Mouse (Mus musculus): Measurements from ENCODE around the gene Higd2a. TPM values are rescaled to one million over a fixed set of nuclear protein-coding genes. Genes with fewer than 3 reads are reported as not detected.

The Higd2a gene
- total RNA-seq, 2 experiments from 2014 or later, result 168 to 177 TPM

DNA sequence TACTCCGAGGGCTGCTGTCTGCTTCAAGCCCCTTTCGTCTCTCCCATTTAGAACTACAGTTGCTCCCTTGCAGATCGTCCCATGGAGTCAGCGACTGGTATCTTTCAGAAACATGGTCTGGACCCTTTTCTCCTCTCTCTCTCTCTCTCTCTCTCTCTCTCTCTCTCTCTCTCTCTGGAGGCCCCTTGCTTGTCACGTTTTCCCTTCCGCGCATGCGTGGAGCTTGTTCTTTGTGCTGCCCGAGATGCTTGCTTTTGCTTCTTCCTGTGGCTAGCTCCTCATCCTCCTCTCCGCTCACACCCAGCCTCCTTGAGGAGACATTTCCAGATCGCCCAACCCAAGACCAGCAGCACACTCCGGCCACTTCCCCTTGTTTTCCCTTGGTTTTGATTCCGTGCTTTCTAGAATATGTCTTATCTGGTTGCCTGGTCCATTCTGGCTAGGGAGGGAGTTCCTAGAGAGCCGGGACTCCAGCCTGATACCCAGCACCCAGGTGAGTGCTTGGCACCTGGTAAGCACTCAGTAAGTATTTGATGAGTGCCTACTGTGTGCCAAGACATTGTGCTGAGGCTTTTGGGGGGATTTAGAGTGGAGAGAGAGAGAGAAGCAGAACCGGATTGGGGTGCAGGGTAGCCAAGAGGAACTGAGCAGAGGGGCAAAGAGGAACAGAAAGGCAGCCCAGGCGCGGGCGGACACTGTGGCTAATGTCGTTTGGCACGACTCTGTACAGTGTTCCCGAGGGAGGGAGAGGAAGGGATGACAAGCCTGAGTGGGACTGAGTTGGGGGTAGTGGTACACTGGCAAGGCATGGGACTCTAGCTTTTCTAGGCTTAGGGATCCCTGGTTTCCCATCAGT, 12.1 kb upstream of the Higd2a start:
- intact Hi-C loops (cut with DNase I), result no loop called here
- DNase-seq (ENCODE audit: low spot score in 2 of 2), result no peak

DNA sequence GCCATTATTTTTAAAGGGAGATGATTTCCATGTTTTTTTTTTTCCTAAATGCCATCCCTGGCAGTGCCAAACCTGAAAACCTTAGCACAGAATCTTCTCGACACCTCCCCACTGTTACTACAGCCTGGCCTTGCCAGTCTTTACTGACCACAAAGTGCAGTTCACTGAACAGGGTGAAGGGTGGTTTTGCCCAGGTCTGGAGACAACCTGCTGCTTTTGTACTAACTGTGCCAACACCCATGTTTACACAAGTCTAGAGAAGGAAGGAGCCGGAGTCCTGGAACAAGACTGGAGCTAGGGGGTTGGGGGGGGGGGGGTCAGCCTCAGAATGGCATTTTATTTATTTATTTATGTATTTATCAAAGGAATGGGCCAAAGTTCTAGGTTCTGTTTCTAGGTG, 8.6 kb upstream of the Higd2a start:
- DNase-seq (ENCODE audit: low spot score in 2 of 2), result no peak
- intact Hi-C loops (cut with DNase I), result no loop called here

GRCm38 (mm10) chr13:54582126-54582525, 7.9 kb upstream of the Higd2a start:
- DNase-seq (ENCODE audit: low spot score in 2 of 2), result no peak
- intact Hi-C loops (cut with DNase I), result no loop called here

DNA sequence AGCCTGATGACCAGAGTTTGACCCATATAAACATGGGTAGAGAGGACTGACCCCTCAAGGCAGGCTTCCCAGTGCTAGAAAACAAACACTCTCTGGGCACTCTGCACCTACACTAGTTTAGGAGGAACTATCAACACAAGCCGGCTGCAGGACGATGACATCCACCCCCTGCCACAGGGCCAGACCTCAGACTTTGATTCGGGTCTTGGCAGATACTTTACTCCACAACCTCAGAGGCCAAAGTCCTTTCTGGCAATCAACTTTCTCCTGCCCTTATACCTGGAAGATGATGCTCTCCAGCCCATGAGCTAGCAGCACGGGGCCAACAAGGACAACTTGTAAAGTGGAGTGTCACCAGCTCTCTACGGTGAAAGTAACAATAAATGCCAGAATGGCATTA, 7.1 kb upstream of the Higd2a start:
- intact Hi-C loops (cut with DNase I), result no loop called here
- DNase-seq (ENCODE audit: low spot score in 2 of 2), result no peak

DNA sequence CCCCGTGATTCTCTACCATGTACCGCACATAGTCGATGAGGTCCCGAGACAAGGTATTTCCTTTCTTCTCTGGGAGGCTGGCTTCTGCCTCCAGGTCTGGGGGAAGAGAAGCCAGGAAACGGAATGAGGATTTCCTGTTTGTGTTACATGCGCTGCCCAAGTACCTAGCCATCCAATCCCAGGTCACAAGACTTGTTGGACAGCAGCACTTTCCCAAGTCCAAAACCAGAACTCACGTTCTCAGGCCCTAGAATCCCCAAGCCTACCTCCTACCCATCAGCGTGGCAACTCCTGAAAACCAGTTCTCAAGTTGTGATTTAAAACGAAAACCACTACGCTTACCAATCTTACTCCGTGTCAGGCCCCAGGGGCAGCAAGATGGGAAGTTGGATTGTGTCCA, 4.2 kb upstream of the Higd2a start:
- intact Hi-C loops (cut with DNase I), result no loop called here
- no peak for DNase-seq (ENCODE audit: low spot score in 2 of 2)

GRCm38 (mm10) chr13:54589414-54589995, 502 bp upstream of the Higd2a start:
- intact Hi-C loops (cut with DNase I), result no loop called here
- DNase-seq (ENCODE audit: low spot score in 2 of 2), result no peak

- DNase-seq (ENCODE audit: low spot score in 2 of 2), result no peak
- intact Hi-C loops (cut with DNase I), result no loop called here
These were observed 1.9 kb downstream of the Higd2a start for GRCm38 (mm10) chr13:54591776-54592356.

DNA sequence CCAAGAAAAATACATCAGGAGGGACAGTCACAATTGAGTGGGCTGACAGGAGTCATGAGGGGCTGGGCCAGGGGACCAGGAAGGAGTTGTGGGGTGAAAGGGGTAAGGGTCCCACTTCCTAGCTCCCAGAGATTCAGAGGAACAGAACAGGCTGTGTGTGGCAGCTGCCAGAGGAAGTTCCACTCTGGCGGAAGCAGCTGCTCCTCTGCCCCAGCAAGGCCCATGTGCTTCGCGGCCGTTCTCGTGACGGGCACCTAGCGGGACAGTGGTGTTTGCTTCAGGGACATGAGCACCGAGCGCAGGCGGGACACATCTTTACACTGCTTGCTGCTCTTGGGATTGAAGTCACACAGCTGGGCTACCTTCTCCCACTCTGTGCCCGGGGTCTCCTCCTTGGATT, 3.6 kb downstream of the Higd2a start:
- intact Hi-C loops (cut with DNase I), result no loop called here
- DNase-seq (ENCODE audit: low spot score in 2 of 2), result no peak

DNA sequence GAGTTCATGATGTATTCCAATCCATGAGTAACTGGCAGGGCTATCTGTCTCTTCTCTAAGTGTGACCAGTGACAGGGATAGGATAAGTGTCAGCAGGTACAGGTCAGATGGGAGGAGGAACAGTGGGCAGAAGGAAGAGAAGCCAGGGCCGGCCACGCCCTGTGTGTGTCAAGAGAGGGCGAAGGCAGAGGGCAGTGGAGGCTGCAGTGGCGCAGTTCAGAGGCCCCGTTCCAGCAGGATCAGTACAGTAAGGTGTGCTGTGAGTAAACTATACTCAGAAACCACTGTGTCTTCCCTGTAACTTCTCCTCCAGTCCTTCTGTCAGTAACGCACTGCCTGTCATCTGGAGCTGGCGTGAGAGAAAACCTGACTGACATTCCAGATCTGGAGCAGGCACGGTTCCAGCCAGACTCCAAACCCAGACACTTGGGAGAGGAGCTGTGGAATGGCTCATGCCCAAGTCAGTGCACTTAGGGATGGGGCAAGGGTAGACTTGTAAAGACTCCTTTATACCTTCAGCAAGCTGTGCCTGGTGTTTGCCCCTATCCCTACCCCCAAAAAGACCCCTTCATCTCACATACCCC, 6.2 kb downstream of the Higd2a start:
- DNase-seq (ENCODE audit: low spot score in 2 of 2), result no peak
- intact Hi-C loops (cut with DNase I), result no loop called here

- no peak for DNase-seq (ENCODE audit: low spot score in 2 of 2)
- intact Hi-C loops (cut with DNase I), result no loop called here
These were observed 6.9 kb downstream of the Higd2a start for GRCm38 (mm10) chr13:54596870-54597269.

DNA sequence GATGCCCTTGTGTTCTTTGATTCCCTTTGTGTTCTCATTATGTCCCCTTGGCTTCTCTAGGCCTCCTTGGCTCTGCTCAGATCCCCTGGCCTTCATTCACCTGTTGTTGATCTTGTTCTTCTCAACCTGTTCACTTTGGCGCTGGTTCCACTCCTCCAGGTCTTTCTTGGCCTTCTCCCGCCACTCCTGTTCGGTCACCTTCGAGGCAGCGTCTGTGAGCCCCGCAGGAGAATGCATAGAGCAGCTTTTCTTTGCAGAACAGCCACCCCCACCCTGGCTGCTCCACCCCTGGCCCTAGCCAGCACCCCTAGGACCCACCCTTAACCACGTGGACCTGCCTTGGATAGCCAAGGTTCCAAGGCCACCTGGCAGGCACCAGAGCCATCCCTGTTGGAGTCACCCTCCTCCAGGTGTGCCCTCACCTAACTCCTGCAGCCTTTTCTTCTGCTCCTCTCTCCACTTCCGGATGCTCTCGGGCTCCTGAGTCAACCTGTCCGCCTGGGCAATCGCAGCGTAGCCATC, 8.7 kb downstream of the Higd2a start:
- no peak for DNase-seq (ENCODE audit: low spot score in 2 of 2)
- intact Hi-C loops (cut with DNase I), result no loop called here

- intact Hi-C loops (cut with DNase I), result no loop called here
- DNase-seq (ENCODE audit: low spot score in 2 of 2), result no peak
These were observed 12.7 kb downstream of the Higd2a start for GRCm38 (mm10) chr13:54602639-54603111.

DNA sequence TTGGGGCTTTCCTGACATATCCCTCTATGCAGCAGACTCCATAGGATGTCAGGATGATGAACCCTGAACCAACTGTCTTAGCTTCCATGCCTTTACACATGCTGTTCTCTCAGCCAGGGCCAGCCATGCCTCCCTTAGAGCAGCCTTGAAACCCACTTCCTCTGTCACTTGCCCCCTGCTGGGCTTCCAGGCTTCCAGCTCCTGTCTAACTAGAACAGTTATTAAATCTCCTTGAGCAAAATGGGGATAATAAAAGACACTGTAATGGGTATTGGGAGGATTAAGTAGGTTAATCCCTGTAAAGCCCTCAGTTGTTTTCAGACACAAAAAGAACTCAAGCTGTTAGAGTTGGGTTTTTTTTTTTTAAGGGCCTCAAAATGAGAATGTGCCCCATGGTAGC, 13.5 kb downstream of the Higd2a start:
- no peak for DNase-seq (ENCODE audit: low spot score in 2 of 2)
- intact Hi-C loops (cut with DNase I), result no loop called here

DNA sequence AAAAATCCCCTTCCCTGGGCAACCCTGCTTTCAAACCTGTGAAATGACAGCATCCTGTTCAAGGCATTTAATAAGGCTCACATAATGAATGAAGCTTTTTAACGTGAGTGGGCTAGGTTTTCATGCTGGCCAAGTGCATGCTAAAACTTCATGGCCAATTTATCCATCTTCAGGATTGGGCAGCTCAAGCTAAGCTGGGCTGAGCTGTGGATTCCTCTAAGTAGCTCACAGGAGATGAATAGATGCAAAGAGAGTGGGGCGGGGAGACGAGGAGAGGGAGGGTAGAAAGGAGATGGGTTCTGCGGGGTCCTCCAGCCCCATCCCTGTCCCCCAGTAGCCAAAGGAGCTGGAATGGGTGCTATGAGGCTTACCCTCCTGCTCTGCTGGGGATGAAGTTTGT, 14.2 kb downstream of the Higd2a start:
- DNase-seq (ENCODE audit: low spot score in 2 of 2), result no peak
- intact Hi-C loops (cut with DNase I), result no loop called here

GRCm38 (mm10) chr13:54605426-54605825, 15.4 kb downstream of the Higd2a start:
- DNase-seq (ENCODE audit: low spot score in 2 of 2), result no peak
- intact Hi-C loops (cut with DNase I), result no loop called here

- intact Hi-C loops (cut with DNase I), result no loop called here
- no peak for DNase-seq (ENCODE audit: low spot score in 2 of 2)
These were observed 17.2 kb downstream of the Higd2a start for GRCm38 (mm10) chr13:54607204-54607603.

- DNase-seq (ENCODE audit: low spot score in 2 of 2), result no peak
- intact Hi-C loops (cut with DNase I), result no loop called here
These were observed 18.0 kb downstream of the Higd2a start for GRCm38 (mm10) chr13:54608002-54608401.

DNA sequence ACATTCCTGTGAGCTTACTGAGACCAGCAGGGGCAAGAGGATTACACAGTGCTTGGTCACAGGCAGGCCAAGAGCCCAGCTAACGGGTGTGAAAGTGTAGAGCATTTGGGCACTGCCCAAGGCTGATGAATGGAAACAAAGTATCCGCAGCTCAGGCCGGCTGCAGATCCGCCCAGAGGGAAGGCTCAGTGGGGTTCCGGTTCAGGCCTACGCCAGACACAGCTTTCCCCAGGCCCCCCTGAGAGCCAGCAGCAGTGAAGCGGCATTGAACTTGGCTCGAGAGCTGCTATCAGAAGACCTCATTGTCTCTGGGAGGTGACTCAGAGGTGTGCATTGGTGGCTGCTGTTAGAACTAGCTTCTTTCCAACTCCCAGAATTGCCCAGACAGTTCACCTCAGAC, 18.7 kb downstream of the Higd2a start:
- DNase-seq (ENCODE audit: low spot score in 2 of 2), result no peak

GRCm38 (mm10) chr13:54609301-54609700, 19.3 kb downstream of the Higd2a start:
- DNase-seq (ENCODE audit: low spot score in 2 of 2), result no peak
- intact Hi-C loops (cut with DNase I), result loop anchor here (1.0 kb wide), 1 partner anchor 33 kb away; no protein-coding TSS in a partner anchor

More for the DNA sequence above, 18.7 kb downstream of the Higd2a start:
- intact Hi-C loops (cut with DNase I), result loop anchor here (1.0 kb wide), 1 partner anchor 32 kb away; no protein-coding TSS in a partner anchor

GRCm38 (mm10) chr13:54610613-54610971, 20.6 kb downstream of the Higd2a start:
- DNase-seq (ENCODE audit: low spot score in 2 of 2), result no peak
- intact Hi-C loops (cut with DNase I), result no loop called here

Data from left cerebral cortex, postnatal 14 days (tissue).